Mouse (Mus musculus) ES-E14 (cell line): Measurements from ENCODE around the gene Hoxc11.

Experiments
- CHD2 ChIP-seq: IDR thresholded peaks from 2 replicates; pipeline ENCODE4 v1.6.1; 2014; ENCODE audit warnings: mild to moderate bottlenecking, low read depth, low read length, inconsistent platforms
- ZNF384 ChIP-seq: IDR thresholded peaks from 2 replicates; pipeline ENCODE4 v1.6.1; 2012; ENCODE audit warnings: low read depth, low read length, inconsistent platforms

GRCm38 (mm10) chr15:102979936-102980335, 25.7 kb downstream of the Hoxc11 start:
- no peak for TF ChIP-seq ZNF384
- no peak for TF ChIP-seq CHD2
